Mouse (Mus musculus) liver, adult 2 months (tissue): ENCODE measurements at regions not wholly inside any gene's neighbourhood (a gene's known extent, or its start where the extent isn't known, plus 50 kb on each side); places are given as distances from the start of the nearest gene placed in this dataset.

Experiments
- CTCF ChIP-seq: fragments of 200-500 bp; IDR thresholded peaks from 2 replicates; pipeline ENCODE4 v1.5.1; 2011; ENCODE audit warnings: low read depth, low read length, control low read depth
- POLR2A ChIP-seq: fragments of 200-500 bp; IDR thresholded peaks from 2 replicates; pipeline ENCODE4 v1.6.1; 2011; ENCODE audit warnings: low read length, control low read depth; ENCODE audit not compliant: insufficient read depth; ENCODE audit errors: extremely low read depth

GRCm38 (mm10) chr13:37611387-37611786 is 166.8 kb upstream of the Rreb1 start:
- TF ChIP-seq CTCF (no peak), POLR2A (no peak)
